ENCODE assay signal across 8 mouse cellular contexts in genomic region chr15:97914331-97914747, GRCm38 (mm10). TPM values are rescaled to one million over a fixed set of nuclear protein-coding genes. Genes with fewer than 3 reads are reported as not detected.
DNase-seq lines count a peak whose midpoint lies in the region; ATAC-seq and TF ChIP-seq lines count a peak whose summit lies in the region.

No protein-coding gene starts in this region.

- no peaks in the 10 kb centered on the region for H3K9me3 ChIP-seq in intestine, postnatal 0 days (ENCODE audit: control insufficient read depth)

- WGBS in intestine, postnatal 0 days: 8% methylated on average over 9 of the region's 9 CpGs

- H3K4me1 ChIP-seq in intestine, postnatal 0 days (replicated peaks; ENCODE audit: control insufficient read depth, insufficient read depth, low read length): peaks cover 9% of the 10 kb centered on the region; the same call in 1 of the 2 replicates

- no peaks in the 10 kb centered on the region for H3K27me3 ChIP-seq in intestine, postnatal 0 days (replicated peaks; ENCODE audit: control insufficient read depth, insufficient read depth, low read length)

- no peak overlapping the region for H3K9ac ChIP-seq in intestine, postnatal 0 days (ENCODE audit: low read depth, low read length)

- DNase-seq in urinary bladder, postnatal 14 days (ENCODE audit: low spot score): peak; percentile 14
- no peak for DNase-seq in urinary bladder, postnatal 25 days (ENCODE audit: low spot score)
- DNase-seq in gastrocnemius, adult 8-10 months (ENCODE audit: low spot score in 2 of 2): peak; percentile 6 to 11
- peak; percentile 68 for DNase-seq in retina, postnatal 1 day
- no peak for DNase-seq in thymus, postnatal 0 days (ENCODE audit: low spot score)
- no peak for DNase-seq in urinary bladder, adult 2 months (ENCODE audit: low spot score)
- DNase-seq in thymus, postnatal 10 days (ENCODE audit: low spot score in 2 of 2): no peak

- no peak overlapping the region for H3K4me3 ChIP-seq in intestine, postnatal 0 days (ENCODE audit: low read depth, low read length)

- peak; percentile 32 for ATAC-seq in intestine, postnatal 0 days

- no peaks in the 10 kb centered on the region for H3K36me3 ChIP-seq in intestine, postnatal 0 days (ENCODE audit: control insufficient read depth, insufficient read depth)

- peak overlapping the region; percentile 51 for H3K4me2 ChIP-seq in intestine, postnatal 0 days (replicated peaks; ENCODE audit: low read depth)

- no peak for TF ChIP-seq CTCF in intestine, postnatal 0 days (IDR thresholded peaks at IDR 0.05; ENCODE audit: low read depth)

- no peak overlapping the region for H3K27ac ChIP-seq in intestine, postnatal 0 days (ENCODE audit: low read depth, low read length)

RNA-seq across cellular contexts. Expression of gene Vdr, which starts 3.9 kb away (rescaled TPM):
- total RNA-seq in gastrocnemius, adult 8-10 months (2022): under 1 TPM in 3 of 4 experiments, not detected in 1; 0.07 to 0.13 (median 0.10) TPM
- 6.5 and 7.0 TPM in 2 replicates for polyA plus RNA-seq in intestine, postnatal 0 days (2015; fragmentation: Nextera tagmentation; extraction: Ambion mirVana)
- 2.2 and 2.5 TPM in 2 replicates for polyA plus RNA-seq in thymus, postnatal 0 days (2015; fragmentation: Nextera tagmentation; extraction: Ambion mirVana)
- 1.3 and 1.6 TPM in 2 replicates for polyA plus RNA-seq in urinary bladder, adult 2 months (2012; rRNA removed)

RNA-seq across cellular contexts. Expression of gene Tmem106c, which starts 49.7 kb away (rescaled TPM):
- 1 to 10 TPM; 4.3 to 8.5 (median 6.5) TPM for total RNA-seq in gastrocnemius, adult 8-10 months (2022)
- 33.3 and 36.7 TPM in 2 replicates for polyA plus RNA-seq in intestine, postnatal 0 days (2015; fragmentation: Nextera tagmentation; extraction: Ambion mirVana)
- 39.0 and 40.9 TPM in 2 replicates for polyA plus RNA-seq in thymus, postnatal 0 days (2015; fragmentation: Nextera tagmentation; extraction: Ambion mirVana)
- polyA plus RNA-seq in urinary bladder, adult 2 months (2012; rRNA removed): 65.7 and 80.9 TPM in 2 replicates

Comparison
In these comparisons a context has a peak if more than half of its experiments do, and no peak if none do; other contexts are left out.
1. DNase-seq: peak in urinary bladder, postnatal 14 days (single experiment), gastrocnemius, adult 8-10 months (2 of 2) and retina, postnatal 1 day (single experiment); none in urinary bladder, postnatal 25 days (single experiment), thymus, postnatal 0 days (single experiment), urinary bladder, adult 2 months (single experiment) and thymus, postnatal 10 days (0 of 2).